In genomic region chr13:54310144-54310543, GRCm38 (mm10) we compare ENCODE assay signal across 19 mouse cellular contexts.
A peak's percentile ranks its signal among the peaks of the same experiment; 100 is the strongest.
DNase-seq lines count a peak whose midpoint lies in the region; ATAC-seq and TF ChIP-seq lines count a peak whose summit lies in the region.
"Had no signal": no experiment of that assay in that cellular context is flagged by ENCODE, and none has a peak within 500 bp of the region (broad histone marks: within the 10 kb centered on the region; RNA-seq: fewer than 3 reads in every experiment).

No protein-coding gene starts in this region.

- intact Hi-C loops in left cerebral cortex, adult 2 months (cut with DNase I) = no loop called here

- 57% methylated on average over 4 of the region's 4 CpGs for WGBS in midbrain, embryonic 15.5 days

- no peaks in the 10 kb centered on the region for H3K9me3 ChIP-seq in midbrain, embryonic 15.5 days
- H3K9me3 ChIP-seq: stomach, embryonic 15.5 days had no signal

- no peak overlapping the region for H3K4me2 ChIP-seq in midbrain, embryonic 15.5 days
- H3K4me2 ChIP-seq: liver, embryonic 11.5 days; stomach, embryonic 15.5 days had no signal

- no peak for TF ChIP-seq CTCF in left cerebral cortex, adult 2 months (IDR thresholded peaks at IDR 0.05)

- no peak overlapping the region for H3K9ac ChIP-seq in midbrain, embryonic 15.5 days
- H3K9ac ChIP-seq: stomach, embryonic 15.5 days had no signal

- H3K27me3 ChIP-seq in midbrain, embryonic 15.5 days (replicated peaks) = no peaks in the 10 kb centered on the region
- H3K27me3 ChIP-seq: stomach, embryonic 15.5 days had no signal

- peaks cover 14% of the 10 kb centered on the region for H3K4me1 ChIP-seq in midbrain, embryonic 15.5 days

- peak overlapping the region; percentile 2 for H3K27ac ChIP-seq in left cerebral cortex, adult 2 months
- H3K27ac ChIP-seq in midbrain, embryonic 15.5 days = peak overlapping the region; percentile 80; the same call in 1 of the 2 replicates

- H3K4me3 ChIP-seq in left cerebral cortex, adult 2 months = no peak overlapping the region
- no peak overlapping the region for H3K4me3 ChIP-seq in midbrain, embryonic 15.5 days
- H3K4me3 ChIP-seq: stomach, embryonic 15.5 days had no signal

- H3K36me3 ChIP-seq in midbrain, embryonic 15.5 days (replicated peaks) = no peaks in the 10 kb centered on the region
- H3K36me3 ChIP-seq: stomach, embryonic 15.5 days had no signal

- DNase-seq in cerebellum, adult 9-11 months = peak; percentile 60
- DNase-seq in left cerebral cortex, adult 2 months (ENCODE audit: extremely low spot score in 1 of 2, low spot score in 2 of 2) = no peak
- no peak for DNase-seq in left cerebral cortex, adult 18-20 months (ENCODE audit: low spot score in 2 of 2)
- peak; percentile 32 for DNase-seq in testis, postnatal 10 days (ENCODE audit: low spot score)
- no peak for DNase-seq in testis, postnatal 14 days (ENCODE audit: low spot score)
- DNase-seq in right cerebral cortex, postnatal 14 days = no peak
- DNase-seq: adrenal gland, postnatal 10 days; B cell, adult 2 months; embryo, embryonic 11 days; gastrocnemius, postnatal 14 days; heart, postnatal 10 days; kidney, adult 8-10 months; kidney, postnatal 4 days; left cerebral cortex, postnatal 4 days had no signal

- ATAC-seq in cerebellum, adult (ENCODE audit: insufficient number of reproducible peaks, low FRiP score, low TSS enrichment) = no peak
- ATAC-seq in midbrain, embryonic 15.5 days (replicated peaks) = no peak
- ATAC-seq: inflammation-experienced regulatory T-cells, adult 6 months had no signal

Comparison
In these comparisons a context has a peak if more than half of its experiments do, and no peak if none do; other contexts are left out.
1. DNase-seq: peak in cerebellum, adult 9-11 months (single experiment) and testis, postnatal 10 days (single experiment); none in left cerebral cortex, adult 2 months (0 of 2), left cerebral cortex, adult 18-20 months (0 of 2), testis, postnatal 14 days (single experiment) and right cerebral cortex, postnatal 14 days (single experiment).